Mouse (Mus musculus): ENCODE measurements around the gene Gm4952. TPM values are rescaled to one million over a fixed set of nuclear protein-coding genes. Genes with fewer than 3 reads are reported as not detected.

Gene Gm4952
- polyA plus RNA-seq, 1 experiment from 2014 or later = not detected

DNA sequence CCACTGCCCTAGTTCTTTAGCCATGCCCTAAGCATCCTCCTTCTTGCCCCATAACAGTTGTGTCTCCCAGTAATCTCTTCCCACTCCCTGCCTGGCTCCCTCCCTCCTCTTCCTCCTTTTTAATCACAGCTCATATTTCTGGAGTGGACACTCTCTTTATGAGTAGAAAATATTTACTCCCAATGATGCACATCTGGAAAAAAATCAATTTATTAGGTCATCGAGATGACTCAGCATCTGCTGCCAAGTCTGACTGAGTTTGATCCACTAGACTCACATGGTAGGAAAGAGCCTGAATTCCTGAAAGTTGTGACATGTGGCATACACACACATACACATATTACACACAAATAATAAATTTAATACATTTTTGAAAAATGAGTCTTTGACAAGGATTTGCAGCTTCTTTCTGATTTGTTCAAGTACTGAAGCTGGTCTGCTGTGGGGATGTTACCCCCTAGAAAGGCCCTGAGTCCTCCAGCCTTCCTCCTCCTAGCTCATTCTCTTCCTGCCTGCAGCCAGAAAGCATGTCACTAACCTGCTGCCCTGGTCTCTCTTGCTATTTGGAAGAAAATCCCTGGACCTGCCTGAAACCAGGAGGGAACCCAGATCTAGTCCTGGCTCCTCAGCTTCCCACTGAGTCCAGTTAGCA is 27.0 kb upstream of the Gm4952 start:
- no peak for ATAC-seq (ENCODE audit: insufficient number of reproducible peaks, insufficient read depth, low FRiP score, low read depth)
- no peaks in the 10 kb centered on the region; the same call in 1 of the 2 replicates for H3K36me3 ChIP-seq (ENCODE audit: control insufficient read depth, insufficient read depth, low read length)
- WGBS = 83% methylated on average over 1 of the region's 1 CpGs
- H3K27ac ChIP-seq (ENCODE audit: low read length) = no peak overlapping the region
- no peaks in the 10 kb centered on the region for H3K9me3 ChIP-seq (ENCODE audit: control insufficient read depth, low read depth, low read length)
- 0 out of 2 replicates have a peak, but pooled peaks cover 5% of the 10 kb centered on the region for H3K4me1 ChIP-seq (ENCODE audit: control insufficient read depth, insufficient read depth, low read length)
- peak overlapping the region; percentile 40 for H3K4me3 ChIP-seq (ENCODE audit: low read depth, low read length)
- no peak overlapping the region for H3K9ac ChIP-seq (replicated peaks; ENCODE audit: low read depth, low read length)
- H3K4me2 ChIP-seq (replicated peaks; ENCODE audit: low read depth, low read length) = peak overlapping the region; percentile 67
- no peaks in the 10 kb centered on the region for H3K27me3 ChIP-seq (ENCODE audit: control insufficient read depth, insufficient read depth, low read length)

DNA sequence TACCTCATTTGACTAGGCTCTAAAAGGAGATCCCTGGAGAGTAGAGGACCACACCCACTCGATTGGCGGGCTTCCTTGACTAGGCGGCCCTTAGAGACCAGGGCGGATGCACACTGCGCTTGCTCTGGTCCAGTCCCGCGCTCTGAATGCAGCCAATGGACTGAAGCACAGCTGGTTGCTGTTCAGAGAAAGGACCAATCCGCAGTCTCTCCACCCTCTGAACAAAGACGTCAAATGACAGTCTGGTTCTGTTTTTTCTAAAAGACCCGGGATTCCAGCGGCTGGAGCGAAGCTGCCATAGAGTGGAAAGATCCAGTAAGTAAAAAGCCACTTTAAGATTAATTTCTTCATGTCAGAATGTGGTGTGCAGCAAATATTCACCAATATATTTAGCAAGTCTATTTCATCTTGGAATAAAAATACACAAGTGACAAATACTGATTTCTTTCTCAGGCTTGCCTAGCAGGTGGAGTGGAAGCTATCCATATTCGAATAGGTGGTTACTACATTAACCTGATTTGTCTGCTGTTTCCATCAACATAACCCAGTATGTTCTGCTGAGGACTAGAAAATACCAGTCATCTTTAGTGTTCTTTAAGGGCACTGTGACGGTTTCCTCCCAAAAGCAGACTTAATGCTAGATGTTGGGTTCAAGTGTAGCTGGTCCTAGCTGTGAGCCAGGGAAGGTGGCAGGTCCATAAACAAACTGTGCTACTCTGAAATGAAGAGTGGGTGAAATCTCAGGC is 26.3 kb upstream of the Gm4952 start:
- H3K4me2 ChIP-seq (replicated peaks; ENCODE audit: low read depth, low read length) = peak overlapping the region; percentile 67
- H3K27ac ChIP-seq (ENCODE audit: low read length) = peak overlapping the region; percentile 66; the same call in 1 of the 2 replicates
- peak; percentile 99 for ATAC-seq (ENCODE audit: insufficient number of reproducible peaks, insufficient read depth, low FRiP score, low read depth)
- H3K9me3 ChIP-seq (ENCODE audit: control insufficient read depth, low read depth, low read length) = no peaks in the 10 kb centered on the region
- H3K4me3 ChIP-seq (ENCODE audit: low read depth, low read length) = peak overlapping the region; percentile 40
- WGBS = 7% methylated on average over 14 of the region's 14 CpGs
- H3K9ac ChIP-seq (replicated peaks; ENCODE audit: low read depth, low read length) = peak overlapping the region; percentile 14; the same call in 1 of the 2 replicates
- no peaks in the 10 kb centered on the region for H3K27me3 ChIP-seq (ENCODE audit: control insufficient read depth, insufficient read depth, low read length)
- no peaks in the 10 kb centered on the region; the same call in 1 of the 2 replicates for H3K36me3 ChIP-seq (ENCODE audit: control insufficient read depth, insufficient read depth, low read length)
- H3K4me1 ChIP-seq (ENCODE audit: control insufficient read depth, insufficient read depth, low read length) = 0 out of 2 replicates have a peak, but pooled peaks cover 5% of the 10 kb centered on the region

DNA sequence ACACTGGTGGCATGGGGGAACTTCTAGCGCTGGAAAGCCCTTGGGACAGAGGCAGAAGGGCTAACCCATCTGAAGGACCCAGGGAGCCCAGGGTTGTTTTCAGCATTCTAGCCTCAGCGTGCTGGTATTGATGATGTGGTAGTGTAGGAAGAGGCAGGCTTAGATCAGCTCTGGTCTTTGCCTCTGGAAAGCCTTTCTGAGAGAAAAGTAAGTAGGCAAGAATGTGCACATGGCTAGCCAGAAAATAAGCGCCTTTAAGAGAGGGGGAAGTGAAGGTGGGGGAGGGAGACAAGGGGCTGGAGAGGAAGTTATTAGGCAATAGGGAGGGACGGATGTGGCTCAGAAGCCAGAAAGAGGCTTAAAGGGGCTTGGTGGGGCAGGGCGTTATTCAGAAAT is 25.8 kb upstream of the Gm4952 start:
- 17% methylated on average over 5 of the region's 5 CpGs for WGBS
- Histone ChIP-seq H3K27ac (ENCODE audit: low read length) (peak overlapping the region; percentile 66; the same call in 1 of the 2 replicates), H3K4me3 (ENCODE audit: low read depth, low read length) (peak overlapping the region; percentile 40), H3K27me3 (ENCODE audit: control insufficient read depth, insufficient read depth, low read length) (no peaks in the 10 kb centered on the region), H3K4me1 (ENCODE audit: control insufficient read depth, insufficient read depth, low read length) (0 out of 2 replicates have a peak, but pooled peaks cover 5% of the 10 kb centered on the region), H3K9me3 (ENCODE audit: control insufficient read depth, low read depth, low read length) (no peaks in the 10 kb centered on the region), H3K36me3 (ENCODE audit: control insufficient read depth, insufficient read depth, low read length) (no peaks in the 10 kb centered on the region; the same call in 1 of the 2 replicates), H3K4me2 (replicated peaks; ENCODE audit: low read depth, low read length) (peak overlapping the region; percentile 67), H3K9ac (replicated peaks; ENCODE audit: low read depth, low read length) (peak overlapping the region; percentile 14; the same call in 1 of the 2 replicates)
- ATAC-seq (ENCODE audit: insufficient number of reproducible peaks, insufficient read depth, low FRiP score, low read depth) = no peak

DNA sequence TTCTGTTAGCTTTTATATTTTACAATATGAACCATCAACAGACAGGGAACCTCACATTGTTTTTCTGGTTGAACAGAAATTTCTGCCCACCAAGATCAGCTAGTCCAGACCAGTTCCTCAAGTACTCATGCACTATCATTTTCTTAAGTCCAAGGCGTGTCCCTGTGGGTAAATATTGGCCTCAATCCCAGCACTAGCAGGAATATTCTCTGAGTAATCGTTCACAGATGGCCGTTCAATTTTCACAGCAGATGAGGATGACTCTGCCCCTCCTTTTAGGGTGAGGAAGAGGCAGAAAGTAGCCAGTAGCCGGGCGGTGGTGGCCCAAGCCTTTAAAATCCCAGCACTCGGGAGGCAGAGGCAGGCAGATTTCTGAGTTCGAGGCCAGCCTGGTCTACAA is 24.7 kb upstream of the Gm4952 start:
- Histone ChIP-seq H3K4me2 (replicated peaks; ENCODE audit: low read depth, low read length) (peak overlapping the region; percentile 67; the same call in 1 of the 2 replicates), H3K27me3 (ENCODE audit: control insufficient read depth, insufficient read depth, low read length) (no peaks in the 10 kb centered on the region), H3K4me1 (ENCODE audit: control insufficient read depth, insufficient read depth, low read length) (0 out of 2 replicates have a peak, but pooled peaks cover 5% of the 10 kb centered on the region), H3K9me3 (ENCODE audit: control insufficient read depth, low read depth, low read length) (no peaks in the 10 kb centered on the region), H3K4me3 (ENCODE audit: low read depth, low read length) (no peak overlapping the region), H3K9ac (replicated peaks; ENCODE audit: low read depth, low read length) (no peak overlapping the region), H3K36me3 (ENCODE audit: control insufficient read depth, insufficient read depth, low read length) (no peaks in the 10 kb centered on the region; the same call in 1 of the 2 replicates), H3K27ac (ENCODE audit: low read length) (no peak overlapping the region)
- WGBS = 79% methylated on average over 7 of the region's 7 CpGs
- no peak for ATAC-seq (ENCODE audit: insufficient number of reproducible peaks, insufficient read depth, low FRiP score, low read depth)

DNA sequence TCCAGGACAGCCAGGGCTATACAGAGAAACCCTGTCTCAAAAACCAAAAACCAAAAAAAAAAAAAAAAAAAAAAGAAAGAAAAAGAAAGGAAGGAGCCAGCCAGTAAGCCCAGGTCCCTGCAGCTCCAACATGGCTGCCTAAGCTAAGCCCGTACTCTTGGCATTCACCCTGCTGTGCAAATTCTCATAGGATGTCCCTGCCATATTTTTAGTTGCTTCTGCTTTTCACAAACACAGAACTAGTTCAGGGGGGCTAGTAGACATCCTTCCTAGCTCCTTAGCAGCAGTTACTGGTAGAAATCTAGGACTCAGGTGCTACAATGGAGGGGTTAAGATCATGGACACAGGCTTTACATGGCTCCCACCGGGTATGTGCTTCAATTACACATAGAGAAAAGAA is 24.3 kb upstream of the Gm4952 start:
- Histone ChIP-seq H3K4me3 (ENCODE audit: low read depth, low read length) (no peak overlapping the region), H3K4me1 (ENCODE audit: control insufficient read depth, insufficient read depth, low read length) (0 out of 2 replicates have a peak, but pooled peaks cover 5% of the 10 kb centered on the region), H3K27ac (ENCODE audit: low read length) (no peak overlapping the region), H3K4me2 (replicated peaks; ENCODE audit: low read depth, low read length) (no peak overlapping the region), H3K36me3 (ENCODE audit: control insufficient read depth, insufficient read depth, low read length) (no peaks in the 10 kb centered on the region; the same call in 1 of the 2 replicates), H3K9me3 (ENCODE audit: control insufficient read depth, low read depth, low read length) (no peaks in the 10 kb centered on the region), H3K9ac (replicated peaks; ENCODE audit: low read depth, low read length) (no peak overlapping the region), H3K27me3 (ENCODE audit: control insufficient read depth, insufficient read depth, low read length) (no peaks in the 10 kb centered on the region)
- no peak for ATAC-seq (ENCODE audit: insufficient number of reproducible peaks, insufficient read depth, low FRiP score, low read depth)
- 87% methylated on average over 2 of the region's 2 CpGs for WGBS

DNA sequence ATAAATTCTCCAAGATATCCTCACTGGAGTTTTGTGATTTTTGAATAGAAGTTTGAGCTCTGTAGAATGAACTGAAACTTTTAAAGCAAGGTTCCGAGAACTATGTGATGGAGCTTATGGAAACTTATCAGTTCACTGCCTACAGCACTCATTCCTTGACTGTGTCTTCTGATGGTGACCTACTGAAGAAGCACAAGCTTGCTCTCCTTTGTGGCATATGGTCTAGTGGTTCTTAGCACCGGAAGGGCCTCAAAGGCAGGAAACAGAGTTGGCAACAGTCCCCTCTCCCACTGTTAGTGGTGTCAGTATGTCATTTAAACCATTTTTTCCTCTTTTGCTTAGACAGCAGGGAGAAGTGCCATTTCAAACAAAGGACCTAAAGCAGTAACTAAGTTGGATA is 23.1 kb upstream of the Gm4952 start:
- no peak overlapping the region for H3K4me3 ChIP-seq (ENCODE audit: low read depth, low read length)
- H3K4me1 ChIP-seq (ENCODE audit: control insufficient read depth, insufficient read depth, low read length) = 0 out of 2 replicates have a peak, but pooled peaks cover 5% of the 10 kb centered on the region
- no peak overlapping the region for H3K9ac ChIP-seq (replicated peaks; ENCODE audit: low read depth, low read length)
- H3K9me3 ChIP-seq (ENCODE audit: control insufficient read depth, low read depth, low read length) = no peaks in the 10 kb centered on the region
- H3K36me3 ChIP-seq (ENCODE audit: control insufficient read depth, insufficient read depth, low read length) = no peaks in the 10 kb centered on the region; the same call in 1 of the 2 replicates
- no peaks in the 10 kb centered on the region for H3K27me3 ChIP-seq (ENCODE audit: control insufficient read depth, insufficient read depth, low read length)
- H3K4me2 ChIP-seq (replicated peaks; ENCODE audit: low read depth, low read length) = no peak overlapping the region
- ATAC-seq (ENCODE audit: insufficient number of reproducible peaks, insufficient read depth, low FRiP score, low read depth) = no peak
- WGBS = 84% methylated on average over 2 of the region's 2 CpGs
- H3K27ac ChIP-seq (ENCODE audit: low read length) = no peak overlapping the region

DNA sequence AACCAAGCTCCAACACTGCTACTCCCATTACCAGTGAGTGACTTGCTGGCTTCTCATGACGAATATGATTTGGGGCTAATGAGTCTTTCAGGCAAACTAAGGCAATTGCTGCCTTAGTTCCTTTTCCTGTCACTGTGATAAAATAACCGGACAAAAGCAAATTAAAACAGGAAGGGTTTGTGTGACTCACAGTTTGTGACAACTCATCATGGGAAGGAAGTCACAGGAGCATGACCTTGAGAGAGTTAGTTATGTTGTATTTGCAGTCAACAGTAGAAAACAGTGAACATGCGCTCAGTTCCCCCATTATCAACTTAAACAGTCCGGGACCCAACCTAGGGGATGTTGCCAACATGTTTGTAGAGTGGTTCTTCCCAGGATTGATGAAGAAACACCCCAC is 14.5 kb upstream of the Gm4952 start:
- 73% methylated on average over 4 of the region's 4 CpGs for WGBS
- H3K27me3 ChIP-seq (ENCODE audit: control insufficient read depth, insufficient read depth, low read length) = no peaks in the 10 kb centered on the region
- no peaks in the 10 kb centered on the region for H3K9me3 ChIP-seq (ENCODE audit: control insufficient read depth, low read depth, low read length)
- H3K9ac ChIP-seq (replicated peaks; ENCODE audit: low read depth, low read length) = no peak overlapping the region
- H3K27ac ChIP-seq (ENCODE audit: low read length) = no peak overlapping the region
- no peak for ATAC-seq (ENCODE audit: insufficient number of reproducible peaks, insufficient read depth, low FRiP score, low read depth)
- H3K36me3 ChIP-seq (ENCODE audit: control insufficient read depth, insufficient read depth, low read length) = no peaks in the 10 kb centered on the region; the same call in 1 of the 2 replicates
- H3K4me1 ChIP-seq (ENCODE audit: control insufficient read depth, insufficient read depth, low read length) = no peaks in the 10 kb centered on the region
- no peak overlapping the region for H3K4me3 ChIP-seq (ENCODE audit: low read depth, low read length)
- H3K4me2 ChIP-seq (replicated peaks; ENCODE audit: low read depth, low read length) = no peak overlapping the region

DNA sequence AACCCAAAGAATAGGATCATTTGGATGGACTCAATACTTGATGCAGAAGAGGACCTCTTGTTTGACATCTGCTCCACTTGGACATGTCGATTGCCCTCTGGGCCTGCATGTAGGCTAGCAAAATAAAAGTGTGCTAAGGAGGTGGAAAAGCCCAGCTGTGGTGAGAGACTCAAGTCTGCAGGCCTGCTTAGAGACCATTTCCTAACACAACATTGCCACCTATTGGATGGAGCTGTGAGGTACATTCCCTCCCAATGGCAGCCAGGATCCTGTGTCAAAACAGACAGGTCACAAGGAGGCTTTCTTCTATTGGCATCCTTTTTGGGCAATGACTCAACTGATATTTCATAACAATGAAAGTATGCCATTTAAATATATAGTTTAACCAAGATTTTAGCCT is 7.9 kb upstream of the Gm4952 start:
- Histone ChIP-seq H3K4me2 (replicated peaks; ENCODE audit: low read depth, low read length) (no peak overlapping the region), H3K4me1 (ENCODE audit: control insufficient read depth, insufficient read depth, low read length) (peaks cover 4% of the 10 kb centered on the region; the same call in 1 of the 2 replicates), H3K4me3 (ENCODE audit: low read depth, low read length) (no peak overlapping the region), H3K27ac (ENCODE audit: low read length) (no peak overlapping the region), H3K36me3 (ENCODE audit: control insufficient read depth, insufficient read depth, low read length) (no peaks in the 10 kb centered on the region; the same call in 1 of the 2 replicates), H3K27me3 (ENCODE audit: control insufficient read depth, insufficient read depth, low read length) (no peaks in the 10 kb centered on the region), H3K9me3 (ENCODE audit: control insufficient read depth, low read depth, low read length) (no peaks in the 10 kb centered on the region), H3K9ac (replicated peaks; ENCODE audit: low read depth, low read length) (no peak overlapping the region)
- 7% methylated on average over 1 of the region's 1 CpGs for WGBS
- ATAC-seq (ENCODE audit: insufficient number of reproducible peaks, insufficient read depth, low FRiP score, low read depth) = peak; percentile 57; the same call in 1 of the 2 replicates
